9 mouse cellular contexts compared by ENCODE assay signal in the genomic region with DNA sequence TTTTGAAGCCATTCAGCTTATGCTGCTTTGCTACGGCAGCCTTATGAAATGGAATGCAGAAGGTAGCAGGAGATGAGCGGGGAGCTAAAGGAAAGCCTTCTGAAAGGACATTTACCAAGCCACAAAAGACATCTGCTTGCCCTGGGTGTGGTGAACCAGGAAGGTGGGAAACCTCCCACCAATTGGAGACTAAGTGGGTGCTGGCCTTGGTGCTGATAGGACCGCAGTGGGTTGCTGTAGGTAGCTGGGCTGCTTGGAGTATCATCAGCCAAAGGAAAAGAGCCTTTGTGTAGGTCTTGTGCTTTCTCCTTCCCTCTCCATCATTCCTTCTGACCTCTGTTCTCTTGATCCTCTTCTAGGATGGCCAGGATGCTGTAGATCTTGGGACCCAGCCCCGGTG.
DNase-seq lines count a peak whose midpoint lies in the region; ATAC-seq lines count a peak whose summit lies in the region.
"Had no signal": no experiment of that assay in that cellular context is flagged by ENCODE, and none has a peak within 500 bp of the region (broad histone marks: within the 10 kb centered on the region; RNA-seq: fewer than 3 reads in every experiment).

No protein-coding gene starts in this region.

- H3K9ac ChIP-seq in liver, embryonic 11.5 days (ENCODE audit: low read depth, low read length) = no peak overlapping the region
- H3K9ac ChIP-seq in liver, embryonic 12.5 days = no peak overlapping the region
- H3K9ac ChIP-seq: hindbrain, embryonic 15.5 days had no signal

- no peaks in the 10 kb centered on the region for H3K27me3 ChIP-seq in liver, embryonic 11.5 days (replicated peaks; ENCODE audit: control insufficient read depth, insufficient read depth, low read length)
- no peaks in the 10 kb centered on the region for H3K27me3 ChIP-seq in liver, embryonic 12.5 days (replicated peaks)
- H3K27me3 ChIP-seq: hindbrain, embryonic 15.5 days had no signal

- no peaks in the 10 kb centered on the region for H3K9me3 ChIP-seq in liver, embryonic 11.5 days (ENCODE audit: control insufficient read depth, low read length)
- no peaks in the 10 kb centered on the region for H3K9me3 ChIP-seq in liver, embryonic 12.5 days (replicated peaks)
- H3K9me3 ChIP-seq: hindbrain, embryonic 15.5 days had no signal

- no peak overlapping the region for H3K27ac ChIP-seq in liver, embryonic 11.5 days (ENCODE audit: low read depth, low read length)
- H3K27ac ChIP-seq in liver, embryonic 12.5 days = no peak overlapping the region
- H3K27ac ChIP-seq: hindbrain, embryonic 15.5 days had no signal

- no peak overlapping the region for H3K4me2 ChIP-seq in liver, embryonic 11.5 days
- H3K4me2 ChIP-seq in liver, embryonic 12.5 days = no peak overlapping the region
- H3K4me2 ChIP-seq: hindbrain, embryonic 15.5 days had no signal

- WGBS in liver, embryonic 11.5 days = 54% methylated on average over 4 of the region's 4 CpGs
- 46% methylated on average over 4 of the region's 4 CpGs for WGBS in liver, embryonic 12.5 days (ENCODE audit: insufficient replicate concordance)

- no peaks in the 10 kb centered on the region for H3K36me3 ChIP-seq in liver, embryonic 11.5 days (ENCODE audit: control insufficient read depth, insufficient read depth, low read length)
- no peaks in the 10 kb centered on the region for H3K36me3 ChIP-seq in liver, embryonic 12.5 days
- H3K36me3 ChIP-seq: hindbrain, embryonic 15.5 days had no signal

- no peaks in the 10 kb centered on the region for H3K4me1 ChIP-seq in liver, embryonic 11.5 days (replicated peaks; ENCODE audit: control insufficient read depth, insufficient read depth, low read length)
- H3K4me1 ChIP-seq in liver, embryonic 12.5 days = no peaks in the 10 kb centered on the region
- H3K4me1 ChIP-seq: hindbrain, embryonic 15.5 days had no signal

- ATAC-seq in liver, embryonic 11.5 days (replicated peaks; ENCODE audit: low FRiP score) = no peak
- no peak for ATAC-seq in liver, embryonic 12.5 days
- ATAC-seq in CD4-positive, CD25-positive, alpha-beta regulatory T cell, adult 4 months = no peak

- H3K4me3 ChIP-seq in liver, embryonic 11.5 days (ENCODE audit: low read depth, low read length) = no peak overlapping the region
- no peak overlapping the region for H3K4me3 ChIP-seq in liver, embryonic 12.5 days
- H3K4me3 ChIP-seq: hindbrain, embryonic 15.5 days had no signal

- peak; percentile 36 for DNase-seq in liver, embryonic 11.5 days (ENCODE audit: low spot score)
- DNase-seq in NIH3T3 (ENCODE audit: low read depth) = peak; percentile 22
- peak; percentile 30 for DNase-seq in embryo, embryonic 11.5 days (ENCODE audit: low read depth, low spot score)
- DNase-seq in retina, postnatal 1 day = peak; percentile 21
- no peak for DNase-seq in heart, adult 8-10 months (ENCODE audit: low spot score)
- DNase-seq: cerebellum, postnatal 25 days had no signal
